Mouse (Mus musculus) layer of hippocampus, adult 2 months (tissue): ENCODE data around the gene Stxbp5. TPM values are rescaled to one million over a fixed set of nuclear protein-coding genes. Genes with fewer than 3 reads are reported as not detected.

ENCODE experiments used
- DNase-seq, 2 experiments: peaks; one replicate each; pipeline ENCODE4 v3.0.0; 2022; ENCODE audit warnings: low spot score in 2 of 2
- H3K27ac ChIP-seq: fragments of 200-600 bp; 2 replicates; pipeline ENCODE4 v1.8.1; 2022
- H3K4me3 ChIP-seq: fragments of 200-600 bp; 2 replicates; pipeline ENCODE4 v1.8.1; 2022; ENCODE audit warnings: mild to moderate bottlenecking
- CTCF ChIP-seq: fragments of 200-600 bp; conservative IDR thresholded peaks from 2 replicates; pipeline ENCODE4 v1.8.1; 2022; ENCODE audit warnings: antibody characterized with exemption, mild to moderate bottlenecking, moderate library complexity
- total RNA-seq, 2 experiments: library from RNA; stranded (reverse); gene quantifications; 2 replicates each; pipeline ENCODE4 v1.2.3; 2021

The Stxbp5 gene
- total RNA-seq, 2 experiments from 2014 or later = 117 to 122 TPM

DNA sequence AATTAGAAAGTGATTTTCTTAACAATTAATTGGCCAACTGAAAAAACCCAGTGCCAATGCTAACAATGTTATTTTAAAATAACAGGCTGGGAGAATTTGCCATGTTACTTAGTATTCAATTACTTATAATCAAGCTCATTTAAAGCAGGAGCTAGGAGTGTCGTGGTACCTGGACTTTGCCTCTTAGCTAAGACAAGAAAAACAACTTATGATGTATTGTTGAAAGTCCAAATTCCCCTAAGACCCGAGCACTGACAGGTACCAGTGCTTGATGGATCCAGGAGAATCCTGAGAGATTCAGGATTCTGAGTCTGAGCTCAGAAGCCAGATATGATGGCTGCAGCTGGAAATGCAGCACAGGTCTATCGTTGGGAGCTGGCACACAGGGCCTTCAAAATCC, 71.1 kb downstream of the Stxbp5 start:
- Histone ChIP-seq H3K27ac (no peak overlapping the region), H3K4me3 (no peak overlapping the region)
- TF ChIP-seq CTCF = no peak
- no peak for DNase-seq

GRCm38 (mm10) chr10:9821299-9821698, 79.6 kb downstream of the Stxbp5 start:
- TF ChIP-seq CTCF = peak; percentile 68
- no peak for DNase-seq

DNA sequence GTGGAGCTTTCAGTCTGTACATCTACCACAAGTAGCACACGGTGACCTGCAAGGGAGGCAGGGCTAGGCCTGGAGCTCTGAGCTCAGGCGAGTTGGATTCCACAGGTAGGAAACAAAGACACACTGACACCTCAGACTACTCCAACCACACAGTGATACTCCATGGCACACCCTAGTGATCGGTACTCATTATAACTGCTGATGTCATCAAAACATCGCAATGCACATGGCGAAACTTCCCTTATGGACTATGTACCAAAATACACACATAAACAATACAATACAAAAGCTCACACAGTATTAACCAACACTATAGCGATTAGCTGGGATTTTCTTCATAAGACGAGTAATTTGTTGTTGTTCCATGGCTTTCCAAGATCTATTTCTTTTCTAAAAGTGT, 82.3 kb downstream of the Stxbp5 start:
- H3K27ac ChIP-seq = no peak overlapping the region
- TF ChIP-seq CTCF = no peak
- no peak overlapping the region for H3K4me3 ChIP-seq
- no peak for DNase-seq

More at GRCm38 (mm10) chr10:9821299-9821698, 79.6 kb downstream of the Stxbp5 start:
- Histone ChIP-seq H3K4me3 (no peak overlapping the region), H3K27ac (no peak overlapping the region)

DNA sequence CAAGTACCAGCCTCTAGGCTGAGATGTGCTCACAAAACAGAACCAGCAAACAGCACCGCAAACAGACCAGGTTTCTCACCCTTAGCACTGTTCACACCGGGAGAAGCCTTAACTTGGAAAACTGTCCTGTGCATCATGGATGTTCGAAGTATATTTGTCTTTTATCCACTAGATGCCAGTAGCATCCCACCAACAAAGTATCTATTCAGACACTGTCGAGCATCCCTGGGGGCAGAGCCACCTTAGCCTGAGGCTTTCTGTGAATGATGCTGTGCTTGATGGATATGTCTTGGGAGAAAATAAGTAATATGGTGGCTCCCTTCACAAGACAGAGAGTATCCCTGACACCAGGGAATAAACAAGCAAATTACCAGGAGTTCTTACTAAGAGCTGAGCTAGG, 87.0 kb downstream of the Stxbp5 start:
- H3K4me3 ChIP-seq = no peak overlapping the region
- DNase-seq = peak; percentile 50 to 55
- TF ChIP-seq CTCF = peak; percentile 80
- H3K27ac ChIP-seq = 0 out of 2 replicates have a peak overlapping the region, but pooled peaks have one; percentile 24

GRCm38 (mm10) chr10:9807596-9807995, 93.3 kb downstream of the Stxbp5 start:
- DNase-seq = no peak
- H3K4me3 ChIP-seq = no peak overlapping the region
- no peak for TF ChIP-seq CTCF
- H3K27ac ChIP-seq = no peak overlapping the region

DNA sequence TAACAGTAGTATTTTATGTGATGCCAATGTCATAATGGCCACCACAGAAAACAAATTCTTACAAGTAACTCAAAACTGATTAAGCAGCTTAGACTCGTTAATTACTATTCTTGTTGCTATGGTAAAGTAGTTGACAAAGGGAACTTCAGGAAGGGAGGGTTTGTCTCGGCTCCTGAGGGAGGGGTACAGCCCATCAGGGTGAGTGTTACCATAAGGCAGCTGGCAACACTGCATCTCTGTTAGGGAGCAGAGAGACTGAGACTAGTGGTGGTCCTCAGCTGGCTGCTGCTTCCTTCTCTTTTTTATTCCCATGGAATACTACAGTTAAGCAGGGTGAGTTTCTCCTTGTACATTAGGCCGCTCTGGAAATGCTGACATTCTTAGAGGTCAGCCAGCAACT, 95.5 kb downstream of the Stxbp5 start:
- no peak for TF ChIP-seq CTCF
- H3K4me3 ChIP-seq = no peak overlapping the region

GRCm38 (mm10) chr10:9803126-9803525, 97.8 kb downstream of the Stxbp5 start:
- no peak overlapping the region for H3K4me3 ChIP-seq
- no peak overlapping the region for H3K27ac ChIP-seq
- TF ChIP-seq CTCF = no peak
- no peak for DNase-seq

More for the DNA sequence above, 95.5 kb downstream of the Stxbp5 start:
- DNase-seq = no peak
- H3K27ac ChIP-seq = no peak overlapping the region

- no peak for TF ChIP-seq CTCF
- no peak for DNase-seq
Measured at GRCm38 (mm10) chr10:9801571-9801970, 99.3 kb downstream of the Stxbp5 start.

GRCm38 (mm10) chr10:9799085-9799484, 101.8 kb downstream of the Stxbp5 start:
- no peak for DNase-seq
- Histone ChIP-seq H3K27ac (no peak overlapping the region), H3K4me3 (no peak overlapping the region)
- no peak for TF ChIP-seq CTCF

More at GRCm38 (mm10) chr10:9801571-9801970, 99.3 kb downstream of the Stxbp5 start:
- H3K27ac ChIP-seq = no peak overlapping the region
- H3K4me3 ChIP-seq = no peak overlapping the region

GRCm38 (mm10) chr10:9796429-9796828, 104.5 kb downstream of the Stxbp5 start:
- peak; percentile 64 for TF ChIP-seq CTCF
- no peak for DNase-seq
- Histone ChIP-seq H3K27ac (no peak overlapping the region), H3K4me3 (no peak overlapping the region)

GRCm38 (mm10) chr10:9794429-9794828, 106.5 kb downstream of the Stxbp5 start:
- Histone ChIP-seq H3K27ac (no peak overlapping the region), H3K4me3 (no peak overlapping the region)
- no peak for TF ChIP-seq CTCF
- DNase-seq = no peak

- Histone ChIP-seq H3K4me3 (no peak overlapping the region), H3K27ac (no peak overlapping the region)
- peak; percentile 62 for TF ChIP-seq CTCF
- no peak for DNase-seq
Measured at GRCm38 (mm10) chr10:9790947-9791346, 109.9 kb downstream of the Stxbp5 start.

GRCm38 (mm10) chr10:9786461-9786860, 114.4 kb downstream of the Stxbp5 start:
- TF ChIP-seq CTCF = no peak
- DNase-seq = no peak

DNA sequence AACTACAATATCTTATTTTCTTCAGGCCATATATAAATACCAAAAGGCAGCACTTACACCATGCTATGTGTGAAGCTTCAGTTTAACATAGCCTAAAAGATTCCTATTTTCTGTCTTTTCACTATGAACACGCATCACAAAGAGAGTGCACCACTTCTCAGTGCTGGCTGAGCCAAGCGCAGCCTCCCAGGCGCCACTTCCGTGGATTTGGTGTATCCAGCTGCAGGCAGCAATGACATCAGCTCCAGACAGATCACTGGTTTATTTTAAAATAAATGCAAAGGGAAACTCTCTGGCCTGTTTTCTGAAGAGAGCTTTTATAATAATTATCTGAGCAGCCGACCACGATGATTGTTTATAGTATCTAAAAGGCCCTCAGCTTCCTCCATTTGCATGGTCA, 115.2 kb downstream of the Stxbp5 start:
- no peak for DNase-seq
- Histone ChIP-seq H3K4me3 (no peak overlapping the region), H3K27ac (no peak overlapping the region; the same call in 1 of the 2 replicates)
- TF ChIP-seq CTCF = no peak

More at GRCm38 (mm10) chr10:9786461-9786860, 114.4 kb downstream of the Stxbp5 start:
- Histone ChIP-seq H3K27ac (no peak overlapping the region), H3K4me3 (no peak overlapping the region)

- DNase-seq = no peak
- no peak for TF ChIP-seq CTCF
- no peak overlapping the region for H3K27ac ChIP-seq
- no peak overlapping the region for H3K4me3 ChIP-seq
Measured at GRCm38 (mm10) chr10:9779864-9780263, 121.0 kb downstream of the Stxbp5 start.
